Mouse (Mus musculus) hindbrain, embryonic 11.5 days (tissue): ENCODE data around the gene Nr1d2. TPM values are rescaled to one million over a fixed set of nuclear protein-coding genes. Genes with fewer than 3 reads are reported as not detected.
"Not testable (repeated sequence)": the region's sequence is repeated elsewhere in the genome, so short reads cannot be mapped to it uniquely, and the experiment has no call there.

Experiments used
- ATAC-seq: fragments of 200-750 bp; cut with Nextera tagmentation; 2 replicates; pipeline ENCODE4 v1.8.0; 2017; ENCODE audit warnings: mild to moderate bottlenecking, moderate TSS enrichment, moderate library complexity; ENCODE audit not compliant: low FRiP score
- DNase-seq: peaks from one replicate; pipeline ENCODE4 v3.0.0-alpha.2; 2015; ENCODE audit warnings: low spot score
- H3K27ac ChIP-seq: fragments of 300-500 bp; sonication (generic); 2 replicates; pipeline ENCODE4 v1.5.1; 2014; ENCODE audit warnings: mild to moderate bottlenecking, low read depth, low read length
- H3K27me3 ChIP-seq: fragments of 300-500 bp; sonication (generic); 2 replicates; pipeline ENCODE4 v1.6.1; 2014; ENCODE audit warnings: mild to moderate bottlenecking, low read length, moderate library complexity, mixed read lengths; ENCODE audit not compliant: control insufficient read depth, insufficient read depth
- H3K36me3 ChIP-seq: fragments of 300-500 bp; sonication (generic); 2 replicates; pipeline ENCODE4 v1.6.1; 2014; ENCODE audit warnings: mild to moderate bottlenecking, low read length, moderate library complexity, mixed read lengths; ENCODE audit not compliant: control insufficient read depth, insufficient read depth
- H3K4me1 ChIP-seq: fragments of 300-500 bp; sonication (generic); replicated peaks from 2 replicates; pipeline ENCODE4 v1.6.1; 2014; ENCODE audit warnings: low read length, mixed read lengths; ENCODE audit not compliant: control insufficient read depth, insufficient read depth
- H3K4me2 ChIP-seq: fragments of 300-500 bp; sonication (generic); replicated peaks from 2 replicates; pipeline ENCODE4 v1.6.1; 2014; ENCODE audit warnings: mild to moderate bottlenecking, low read depth, low read length
- H3K4me3 ChIP-seq: fragments of 300-500 bp; sonication (generic); 2 replicates; pipeline ENCODE4 v1.5.1; 2014; ENCODE audit warnings: low read depth, low read length
- H3K9ac ChIP-seq: fragments of 300-500 bp; sonication (generic); 2 replicates; pipeline ENCODE4 v1.6.1; 2014; ENCODE audit warnings: low read depth, low read length
- H3K9me3 ChIP-seq: fragments of 300-500 bp; sonication (generic); 2 replicates; pipeline ENCODE4 v1.6.1; 2016; ENCODE audit warnings: low read length; ENCODE audit not compliant: control insufficient read depth
- WGBS: fragments of 180-500 bp; shearing (Covaris S2); extraction: QIAGEN DNeasy Blood & Tissue Kit; methylation state at CpG from one replicate; pipeline ENCODE4 v1.1.7; 2014; 5-methylcytosine and 5-hydroxymethylcytosine counted together
- polyA plus RNA-seq: library from polyadenylated mRNA; unstranded; fragments of >200 nt; fragmentation: Nextera tagmentation; extraction: Ambion mirVana; gene quantifications from 2 replicates; pipeline ENCODE4 v1.2.1, GENCODE M21; 2014

The Nr1d2 gene
- polyA plus RNA-seq, 1 experiment from 2014 or later: 4.8 TPM

DNA sequence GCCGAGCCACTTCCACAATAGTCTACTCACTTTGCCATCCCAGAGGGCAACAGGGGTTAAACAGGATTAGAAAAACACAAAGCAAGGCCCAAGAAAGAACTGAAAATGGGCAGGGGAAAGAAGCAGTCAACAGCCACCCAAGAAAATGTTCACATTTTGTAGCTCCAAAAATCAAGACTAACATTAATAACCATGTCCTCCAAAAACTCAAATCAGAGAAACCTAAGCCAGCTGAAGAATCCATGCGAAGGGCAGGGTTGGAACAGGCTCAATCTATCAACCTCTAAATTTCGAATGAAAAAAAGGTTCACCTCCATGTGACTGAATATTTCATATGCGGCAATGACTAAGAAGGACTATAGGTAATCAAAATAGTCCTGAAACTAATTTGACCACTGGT, 1.5 kb downstream of the Nr1d2 start:
- peak; percentile 2 for DNase-seq

DNA sequence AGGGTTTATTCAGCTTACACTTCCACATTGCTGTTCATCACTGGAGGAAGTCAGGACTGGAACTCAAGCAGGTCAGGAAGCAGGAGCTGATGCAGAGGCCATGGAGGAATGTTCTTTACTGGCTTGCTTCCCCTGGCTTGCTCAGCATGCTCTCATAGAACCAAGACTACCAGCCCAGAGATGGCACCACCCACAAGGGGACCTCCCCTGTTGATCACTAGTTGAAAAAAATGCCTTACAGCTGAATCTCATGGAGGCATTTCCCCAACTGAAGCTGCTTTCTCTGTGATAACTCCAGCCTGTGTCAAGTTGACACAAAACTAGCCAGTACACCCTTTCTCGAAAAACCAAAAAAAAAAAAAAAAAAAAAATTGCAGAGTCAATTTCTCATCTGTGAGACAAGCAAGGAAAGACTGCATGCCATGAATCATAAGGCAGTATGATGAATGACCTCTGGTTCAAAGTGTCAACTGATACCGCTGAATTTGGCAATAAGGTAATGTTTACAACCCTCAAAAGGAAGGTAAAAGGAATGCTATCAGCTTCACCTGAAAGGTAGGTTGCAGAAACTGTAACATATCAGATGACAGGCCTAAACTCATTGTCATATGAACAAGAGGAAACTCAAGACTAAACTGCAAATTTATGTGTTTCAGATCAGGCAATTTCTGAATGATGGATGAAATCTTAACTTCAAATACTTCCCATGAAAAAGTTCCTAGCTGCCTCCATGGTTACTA, 2.3 kb downstream of the Nr1d2 start:
- H3K4me1 ChIP-seq, H3K36me3 ChIP-seq, ATAC-seq, H3K27me3 ChIP-seq, DNase-seq, H3K27ac ChIP-seq, H3K9ac ChIP-seq, H3K4me3 ChIP-seq, H3K4me2 ChIP-seq, H3K9me3 ChIP-seq: not testable (repeated sequence)
- 93% methylated on average over 2 of the region's 2 CpGs for WGBS

More for the DNA sequence above, 1.5 kb downstream of the Nr1d2 start:
- Histone ChIP-seq H3K27me3 (no peaks in the 10 kb centered on the region), H3K9ac (no peak overlapping the region), H3K4me2 (no peak overlapping the region; the same call in none of the 2 replicates), H3K4me1 (no peaks in the 10 kb centered on the region), H3K4me3 (peak overlapping the region; percentile 71; the same call in 1 of the 2 replicates), H3K27ac (no peak overlapping the region), H3K9me3 (no peaks in the 10 kb centered on the region), H3K36me3 (no peaks in the 10 kb centered on the region)
- WGBS: 70% methylated on average over 4 of the region's 4 CpGs
- ATAC-seq: no peak

- H3K36me3 ChIP-seq: no peaks in the 10 kb centered on the region
- H3K27me3 ChIP-seq: no peaks in the 10 kb centered on the region
- no peak overlapping the region for H3K27ac ChIP-seq
- H3K4me3 ChIP-seq: no peak overlapping the region
- ATAC-seq (no peak), DNase-seq (no peak)
- no peaks in the 10 kb centered on the region for H3K4me1 ChIP-seq
- no peak overlapping the region for H3K9ac ChIP-seq
- WGBS: 69% methylated on average over 5 of the region's 5 CpGs
- H3K9me3 ChIP-seq: no peaks in the 10 kb centered on the region
- no peak overlapping the region for H3K4me2 ChIP-seq
These were observed 4.7 kb downstream of the Nr1d2 start for GRCm38 (mm10) chr14:18233981-18234960.

DNA sequence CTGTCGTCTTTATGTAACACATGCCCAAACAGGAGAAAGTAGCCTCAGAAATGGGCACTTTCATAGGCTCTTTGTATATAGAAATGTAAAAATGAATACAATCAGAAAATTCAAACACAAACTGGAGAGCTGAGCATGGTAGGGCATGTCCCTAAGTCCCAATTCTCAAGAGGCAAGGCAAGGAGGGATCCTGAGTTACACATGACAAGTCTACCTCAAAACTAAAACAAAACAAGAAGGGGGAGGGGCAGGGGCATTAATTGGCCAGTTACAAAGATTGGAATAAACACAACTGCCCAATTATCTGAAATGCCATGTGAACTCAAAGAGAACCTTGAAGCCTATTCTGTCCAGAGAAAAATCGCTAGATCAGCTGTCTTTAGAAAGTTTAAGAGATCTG, 5.9 kb downstream of the Nr1d2 start:
- 93% methylated on average over 2 of the region's 2 CpGs for WGBS
- H3K36me3 ChIP-seq: no peaks in the 10 kb centered on the region

DNA sequence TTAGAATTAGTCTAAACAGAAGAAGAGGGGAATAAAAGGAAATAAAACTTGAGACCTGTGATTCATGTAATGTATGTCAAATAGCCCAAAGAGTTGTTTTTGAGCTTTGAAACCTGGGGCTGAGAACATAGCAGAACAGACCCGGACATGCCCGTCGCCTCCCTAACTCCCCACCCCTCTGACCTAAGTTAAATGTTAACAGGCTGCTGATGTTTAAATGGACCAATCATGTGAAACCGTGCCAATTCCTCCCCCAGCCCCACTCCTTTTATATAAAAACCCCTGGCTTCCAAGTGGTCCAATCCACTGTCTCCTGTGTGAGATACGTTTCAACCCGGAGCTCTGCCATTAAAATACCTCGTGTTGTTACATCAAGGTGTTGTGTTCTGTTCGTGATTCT, 7.1 kb downstream of the Nr1d2 start:
- DNase-seq, H3K9me3 ChIP-seq, H3K4me2 ChIP-seq, ATAC-seq, H3K4me3 ChIP-seq, H3K9ac ChIP-seq, H3K27ac ChIP-seq, H3K36me3 ChIP-seq, H3K4me1 ChIP-seq, H3K27me3 ChIP-seq: not testable (repeated sequence)
- 89% methylated on average over 8 of the region's 8 CpGs for WGBS

More for the DNA sequence above, 5.9 kb downstream of the Nr1d2 start:
- Histone ChIP-seq H3K27ac (no peak overlapping the region), H3K27me3 (no peaks in the 10 kb centered on the region), H3K4me3 (no peak overlapping the region), H3K4me1 (no peaks in the 10 kb centered on the region), H3K4me2 (no peak overlapping the region), H3K9me3 (no peaks in the 10 kb centered on the region), H3K9ac (no peak overlapping the region)
- no peak for DNase-seq
- no peak for ATAC-seq

GRCm38 (mm10) chr14:18229751-18230150, 9.2 kb downstream of the Nr1d2 start:
- not testable (repeated sequence) for H3K4me3 ChIP-seq, H3K9ac ChIP-seq, H3K27ac ChIP-seq, H3K27me3 ChIP-seq, DNase-seq, ATAC-seq, H3K36me3 ChIP-seq, H3K4me2 ChIP-seq, H3K9me3 ChIP-seq, H3K4me1 ChIP-seq
- 94% methylated on average over 10 of the region's 10 CpGs for WGBS

DNA sequence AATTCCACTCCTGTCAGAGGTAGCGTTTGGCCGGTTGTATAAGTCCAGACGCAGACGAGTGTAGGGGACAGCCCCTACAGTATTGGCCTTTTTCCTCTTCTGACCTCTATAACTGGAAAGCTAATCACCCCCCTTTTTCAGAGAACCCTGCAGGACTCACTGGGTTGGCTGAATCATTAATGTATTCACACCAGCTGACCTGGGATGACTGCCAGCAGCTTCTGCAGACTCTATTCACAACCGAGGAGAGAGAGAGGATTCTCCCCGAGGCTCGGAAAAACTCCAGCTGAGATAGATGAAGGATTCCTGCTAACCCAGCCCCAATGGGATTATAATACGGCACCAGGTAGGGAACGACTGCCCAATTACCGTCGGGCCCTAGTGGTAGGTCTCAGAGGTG, 12.7 kb downstream of the Nr1d2 start:
- not testable (repeated sequence) for H3K4me2 ChIP-seq, H3K36me3 ChIP-seq, DNase-seq, ATAC-seq, H3K4me1 ChIP-seq, H3K4me3 ChIP-seq, H3K9me3 ChIP-seq, H3K27ac ChIP-seq, H3K27me3 ChIP-seq, H3K9ac ChIP-seq
- WGBS: 77% methylated on average over 11 of the region's 11 CpGs

DNA sequence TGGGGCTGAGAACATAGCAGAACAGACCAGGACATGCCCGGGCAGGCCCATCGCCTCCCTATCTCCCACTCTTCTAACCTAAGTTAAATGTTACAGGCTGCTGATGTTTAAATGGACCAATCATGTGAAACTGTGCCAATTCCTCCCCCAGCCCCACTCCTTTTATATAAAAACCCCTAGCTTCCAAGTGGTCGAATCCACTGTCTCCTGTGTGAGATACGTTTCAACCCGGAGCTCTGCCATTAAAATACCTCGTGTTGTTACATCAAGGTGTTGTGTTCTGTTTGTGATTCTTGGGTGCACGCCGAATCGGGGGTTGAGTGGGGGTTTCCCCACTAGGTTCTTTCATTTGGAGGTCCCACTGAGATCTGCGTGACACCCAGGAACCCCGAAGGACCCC, 13.5 kb downstream of the Nr1d2 start:
- not testable (repeated sequence) for H3K27ac ChIP-seq, H3K27me3 ChIP-seq, H3K9ac ChIP-seq, H3K36me3 ChIP-seq, H3K4me1 ChIP-seq, H3K4me3 ChIP-seq, ATAC-seq, H3K4me2 ChIP-seq, DNase-seq, H3K9me3 ChIP-seq
- WGBS: 93% methylated on average over 11 of the region's 11 CpGs
